Mouse (Mus musculus): ENCODE measurements around the gene Palmd.

Palmd gene

DNA sequence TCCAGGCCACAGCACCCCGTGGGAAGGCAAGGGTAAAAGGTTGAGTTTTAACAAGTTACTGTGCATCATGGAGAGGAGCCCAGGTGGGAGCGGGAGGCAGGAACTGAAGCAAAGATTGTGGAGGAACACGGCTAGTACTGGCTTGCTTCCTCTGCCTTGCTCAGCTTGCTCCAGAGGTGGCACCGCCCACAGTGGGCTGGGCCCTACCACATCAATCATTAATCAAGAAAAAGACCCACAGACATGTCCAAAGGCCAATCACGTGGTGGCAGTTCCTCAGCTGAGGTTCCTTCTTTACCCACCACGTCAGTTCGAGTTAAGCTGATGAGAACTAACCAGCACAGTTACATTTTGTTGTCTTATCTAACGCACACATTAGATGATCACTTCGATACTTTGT is 75.9 kb downstream of the Palmd start:
- DNase-seq (ENCODE audit: low read depth, low spot score): no peak

DNA sequence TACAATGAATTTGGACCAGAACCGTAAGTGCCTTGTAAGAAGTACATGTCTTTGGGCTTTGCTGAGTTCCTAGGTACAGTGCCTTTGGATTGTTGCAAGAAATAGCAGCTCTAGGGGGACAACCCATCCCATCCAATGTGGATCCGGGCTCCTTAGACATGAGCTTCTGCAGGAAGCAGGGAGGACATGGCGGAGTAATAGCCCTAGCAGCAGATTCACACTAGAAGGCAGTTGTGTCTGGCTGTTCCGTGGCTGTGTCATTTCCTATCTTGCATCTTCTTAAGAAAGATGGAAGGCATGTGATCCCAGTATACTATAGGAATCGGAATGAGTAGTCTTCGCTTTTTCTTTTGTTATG is 76.6 kb downstream of the Palmd start:
- no peak for DNase-seq (ENCODE audit: low read depth, low spot score)

DNA sequence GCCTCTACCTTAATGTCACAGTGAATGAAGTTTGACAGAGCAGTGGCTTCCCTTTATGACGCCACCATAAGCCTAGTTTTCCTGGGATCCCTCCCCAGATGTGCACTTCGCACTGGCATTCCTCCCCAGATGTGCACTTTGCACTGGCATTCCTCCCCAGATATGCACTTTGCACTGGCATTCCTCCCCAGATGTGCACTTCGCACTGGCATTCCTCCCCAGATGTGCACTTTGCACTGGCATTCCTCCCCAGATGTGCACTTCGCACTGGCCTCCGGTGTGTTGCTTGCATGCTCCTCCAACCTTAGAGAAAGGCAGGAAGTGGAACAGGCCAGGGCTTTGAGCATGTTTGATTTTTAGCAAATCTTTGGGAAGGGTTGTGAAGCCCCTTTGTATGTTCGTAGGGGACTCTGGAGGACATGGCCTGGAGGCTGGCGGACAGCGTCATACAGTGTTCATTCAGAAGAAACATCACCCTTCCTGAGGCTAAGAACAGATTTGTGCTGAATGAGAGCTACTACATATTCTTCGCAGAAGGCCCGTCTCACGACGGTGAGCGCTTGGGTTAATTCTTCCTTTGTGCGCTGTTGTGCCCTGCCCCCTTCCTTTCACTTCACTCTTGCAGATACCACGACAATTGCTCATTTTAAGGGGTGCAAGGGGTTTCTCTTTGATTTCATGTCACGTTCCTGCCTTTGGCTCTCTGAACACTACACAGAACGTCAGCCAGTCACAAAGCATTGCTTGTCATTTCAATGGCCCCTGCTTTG is 77.2 kb downstream of the Palmd start:
- DNase-seq (ENCODE audit: low read depth, low spot score): no peak

DNA sequence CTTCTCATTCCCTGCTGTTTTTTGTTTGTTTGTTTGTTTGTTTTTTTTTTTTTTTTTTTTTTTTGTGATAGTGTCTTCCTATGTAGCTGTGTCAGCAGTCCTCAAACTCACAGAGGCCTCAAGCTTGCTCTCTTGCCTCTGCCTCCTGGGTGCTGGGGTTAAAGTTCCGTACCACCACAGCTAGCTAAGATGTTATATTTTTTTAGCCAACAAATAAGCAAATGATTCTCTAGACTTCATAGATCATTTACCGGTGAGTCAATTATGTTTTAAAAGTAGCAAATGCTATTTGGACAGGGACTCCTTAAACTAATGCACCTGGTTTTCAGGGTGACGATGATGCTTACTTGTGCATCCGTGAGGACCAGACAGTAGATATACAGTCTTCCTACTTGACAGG is 78.2 kb downstream of the Palmd start:
- no peak for DNase-seq (ENCODE audit: low read depth, low spot score)

DNA sequence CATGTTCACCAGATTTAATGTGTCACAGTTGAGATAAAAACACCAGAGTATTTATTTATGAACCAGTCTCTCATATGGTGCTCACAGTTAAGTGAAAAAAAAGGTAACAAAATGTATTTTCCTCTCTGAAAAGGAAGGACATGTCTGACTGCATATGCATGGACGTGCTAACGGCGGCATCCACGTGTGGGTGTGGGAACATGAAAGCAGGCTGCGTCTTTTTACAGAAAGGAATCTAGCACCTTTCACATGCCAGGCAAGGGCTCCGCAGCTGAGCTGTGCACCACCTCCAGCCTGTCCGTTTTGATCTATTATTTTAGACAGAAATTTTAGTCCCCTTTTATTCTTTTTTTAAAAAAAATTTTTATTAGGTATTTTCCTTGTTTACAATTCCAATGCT is 79.4 kb downstream of the Palmd start:
- DNase-seq (ENCODE audit: low read depth, low spot score): no peak

DNA sequence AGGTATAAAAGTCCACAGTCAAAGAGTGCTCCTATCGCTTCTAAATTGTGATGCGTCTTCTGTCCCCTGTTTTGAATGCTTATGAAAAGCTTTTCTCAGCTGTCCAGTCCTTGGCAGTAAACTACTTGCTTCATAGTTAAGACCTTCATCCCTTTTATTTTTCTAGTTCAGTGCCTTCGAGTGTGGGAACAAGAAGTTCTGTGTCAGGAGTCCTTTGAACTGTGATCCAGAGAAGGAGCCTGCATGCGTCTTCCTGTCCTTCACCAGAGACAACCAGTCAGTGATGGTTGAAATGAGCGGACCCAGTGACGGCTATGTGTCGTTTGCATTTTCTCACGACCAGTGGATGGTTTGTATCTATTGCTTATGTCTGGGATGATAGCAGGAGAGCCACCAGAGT is 83.8 kb downstream of the Palmd start:
- DNase-seq (ENCODE audit: low read depth, low spot score): no peak

DNA sequence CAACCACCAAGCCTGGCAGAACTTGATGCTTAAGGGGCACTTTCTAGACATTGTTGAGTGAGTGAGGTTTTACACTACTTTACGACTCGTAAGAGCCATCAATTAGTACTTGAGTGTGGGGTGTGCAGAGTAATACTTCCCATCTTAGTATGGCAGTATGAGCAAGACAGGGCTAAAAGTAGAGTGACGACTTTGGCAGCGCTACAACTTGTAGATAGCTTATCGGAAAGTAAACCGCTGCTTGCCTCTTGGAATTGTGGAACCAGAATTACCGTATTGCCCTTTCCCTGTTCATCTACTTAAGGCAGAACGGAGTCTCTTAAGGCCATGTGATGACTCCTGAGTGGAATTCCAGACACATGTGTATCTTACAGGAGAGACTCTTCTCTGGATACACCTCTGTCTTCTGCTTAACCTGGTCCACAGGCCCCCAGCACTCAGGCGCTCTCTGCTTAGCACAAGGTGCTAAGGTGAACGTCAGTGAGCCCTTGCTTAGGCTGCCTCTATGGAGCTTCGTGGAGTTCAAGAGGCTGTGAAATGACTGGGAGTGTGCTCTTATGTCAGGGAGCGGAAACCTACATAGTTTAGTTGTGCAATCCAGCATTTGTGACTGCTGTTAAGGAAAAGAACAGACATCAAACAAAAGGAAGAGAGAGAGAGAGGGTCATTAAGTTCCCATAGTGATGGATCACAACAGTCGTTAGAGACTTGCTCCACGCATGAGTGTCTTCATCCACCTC is 86.4 kb downstream of the Palmd start:
- no peak for DNase-seq (ENCODE audit: low read depth, low spot score)

DNA sequence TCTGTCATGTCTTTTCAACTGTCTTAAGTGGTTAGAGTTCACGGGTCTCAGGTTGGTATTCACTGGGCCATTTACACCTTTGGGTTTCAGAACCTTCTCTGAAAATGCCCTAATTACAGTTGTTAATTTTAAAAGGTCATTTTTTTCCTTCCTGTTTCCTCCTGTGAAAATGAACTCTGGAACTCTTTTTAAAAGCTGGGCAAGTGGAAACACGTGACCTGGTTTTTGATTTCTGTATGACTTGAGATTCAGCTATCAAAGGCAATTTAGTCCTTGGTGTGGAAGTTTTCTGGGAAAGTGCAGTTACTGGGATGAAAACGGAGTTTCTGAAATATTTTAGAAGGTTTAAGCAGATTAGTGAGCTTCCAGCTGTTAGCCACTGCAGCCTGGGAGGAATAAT is 98.4 kb downstream of the Palmd start:
- DNase-seq (ENCODE audit: low read depth, low spot score): no peak
